Mouse (Mus musculus): Measurements from ENCODE around the gene Akirin2.

DNA sequence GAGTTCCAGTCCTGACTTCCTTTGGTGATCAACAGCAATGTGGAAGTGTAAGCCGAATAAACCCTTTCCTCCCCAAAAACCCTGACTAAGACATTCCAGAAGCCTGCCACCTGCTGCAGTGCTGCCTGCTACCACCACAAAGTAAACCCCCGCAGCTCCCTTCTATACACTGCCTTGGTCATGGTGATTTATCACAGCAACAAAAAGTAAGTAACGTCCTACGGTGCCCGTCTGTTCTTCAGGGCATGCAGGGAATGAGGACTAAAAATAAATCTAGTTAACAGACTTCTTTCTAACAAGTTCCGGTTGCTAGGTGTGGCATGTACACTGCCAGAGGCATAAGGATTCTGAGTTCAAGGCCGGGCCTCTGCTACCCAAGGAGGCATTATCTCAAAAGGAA, 31.3 kb downstream of the Akirin2 start:
- TF ChIP-seq CTCF (conservative IDR thresholded peaks at IDR 0.05; ENCODE audit: low read length) (no peak), POU5F1 (IDR thresholded peaks at IDR 0.05; ENCODE audit: borderline replicate concordance, low read length) (no peak)
